Mouse (Mus musculus): ENCODE data around the gene Gm11555. TPM values are rescaled to one million over a fixed set of nuclear protein-coding genes. Genes with fewer than 3 reads are reported as not detected.
"Not testable (repeated sequence)": the region's sequence is repeated elsewhere in the genome, so short reads cannot be mapped to it uniquely, and the experiment has no call there.

Gene Gm11555
- polyA plus RNA-seq (2015; fragmentation: Nextera tagmentation; extraction: Ambion mirVana) = not detected in 2 replicates

GRCm38 (mm10) chr11:99650136-99650535, at the start of gene Gm11555:
Gene Gm11555, minus strand, starts transcription at chr11:99650236.
- Histone ChIP-seq H3K9ac (no peak within 1 kb of the TSS), H3K27ac (no peak within 1 kb of the TSS), H3K4me1 (0 out of 2 replicates have a peak, but pooled peaks cover 3% of the 10 kb centered on the region), H3K4me2 (no peak within 1 kb of the TSS), H3K9me3 (no peaks in the 10 kb centered on the region), H3K36me3 (no peaks in the 10 kb centered on the region), H3K4me3 (no peak within 1 kb of the TSS), H3K27me3 (no peaks in the 10 kb centered on the region)
- ATAC-seq (ENCODE audit: insufficient number of reproducible peaks, insufficient read depth, low FRiP score, low TSS enrichment, low read depth) = no peak
- 78% methylated on average over 2 of the region's 2 CpGs for WGBS

- no peaks in the 10 kb centered on the region for H3K4me1 ChIP-seq
- H3K36me3 ChIP-seq = no peaks in the 10 kb centered on the region
- H3K9ac ChIP-seq = no peak within 1 kb of the TSS
- H3K4me2 ChIP-seq = no peak within 1 kb of the TSS
- WGBS = 81% methylated on average over 1 of the region's 1 CpGs
- no peaks in the 10 kb centered on the region for H3K27me3 ChIP-seq
- H3K4me3 ChIP-seq = no peak within 1 kb of the TSS
- H3K9me3 ChIP-seq = no peaks in the 10 kb centered on the region
- no peak within 1 kb of the TSS for H3K27ac ChIP-seq
- ATAC-seq (ENCODE audit: insufficient number of reproducible peaks, insufficient read depth, low FRiP score, low TSS enrichment, low read depth) = no peak
These were observed 40.4 kb upstream of the Gm11555 start, which contains the start of gene Gm14190 for GRCm38 (mm10) chr11:99690463-99690862. Gene Gm14190, minus strand, starts transcription at chr11:99690740.

- not testable (repeated sequence) for H3K27me3 ChIP-seq; ATAC-seq (ENCODE audit: insufficient number of reproducible peaks, insufficient read depth, low FRiP score, low TSS enrichment, low read depth); H3K9ac ChIP-seq; H3K27ac ChIP-seq; H3K9me3 ChIP-seq; H3K4me1 ChIP-seq; H3K36me3 ChIP-seq; H3K4me2 ChIP-seq; H3K4me3 ChIP-seq
- WGBS = 64% methylated on average over 1 of the region's 1 CpGs
These were observed 35.2 kb upstream of the Gm11555 start for GRCm38 (mm10) chr11:99685235-99685634.

- Histone ChIP-seq H3K9me3 (no peaks in the 10 kb centered on the region), H3K4me1 (no peaks in the 10 kb centered on the region), H3K36me3 (no peaks in the 10 kb centered on the region), H3K27me3 (no peaks in the 10 kb centered on the region), H3K4me3 (no peak overlapping the region), H3K9ac (no peak overlapping the region), H3K27ac (no peak overlapping the region), H3K4me2 (no peak overlapping the region)
- no peak for ATAC-seq (ENCODE audit: insufficient number of reproducible peaks, insufficient read depth, low FRiP score, low TSS enrichment, low read depth)
- 85% methylated on average over 2 of the region's 2 CpGs for WGBS
These were observed 33.4 kb upstream of the Gm11555 start for GRCm38 (mm10) chr11:99683481-99683880.

GRCm38 (mm10) chr11:99665860-99666259, 15.8 kb upstream of the Gm11555 start, which contains the start of gene Krtap4-6:
Gene Krtap4-6, minus strand, starts transcription at chr11:99665960.
- Histone ChIP-seq H3K4me3 (no peak within 1 kb of the TSS), H3K4me2 (no peak within 1 kb of the TSS), H3K4me1 (no peaks in the 10 kb centered on the region), H3K9ac (no peak within 1 kb of the TSS), H3K27ac (no peak within 1 kb of the TSS), H3K36me3 (no peaks in the 10 kb centered on the region), H3K9me3 (no peaks in the 10 kb centered on the region), H3K27me3 (no peaks in the 10 kb centered on the region)
- no peak for ATAC-seq (ENCODE audit: insufficient number of reproducible peaks, insufficient read depth, low FRiP score, low TSS enrichment, low read depth)

GRCm38 (mm10) chr11:99662802-99663201, 12.8 kb upstream of the Gm11555 start:
- H3K4me2 ChIP-seq = no peak overlapping the region
- 85% methylated on average over 10 of the region's 10 CpGs for WGBS

GRCm38 (mm10) chr11:99659256-99659655, 9.2 kb upstream of the Gm11555 start:
- no peak for ATAC-seq (ENCODE audit: insufficient number of reproducible peaks, insufficient read depth, low FRiP score, low TSS enrichment, low read depth)
- Histone ChIP-seq H3K27ac (no peak overlapping the region), H3K9me3 (no peaks in the 10 kb centered on the region), H3K4me3 (no peak overlapping the region), H3K27me3 (no peaks in the 10 kb centered on the region), H3K36me3 (no peaks in the 10 kb centered on the region), H3K4me2 (no peak overlapping the region), H3K9ac (no peak overlapping the region), H3K4me1 (no peaks in the 10 kb centered on the region)
- WGBS = 59% methylated on average over 4 of the region's 4 CpGs

More at GRCm38 (mm10) chr11:99662802-99663201, 12.8 kb upstream of the Gm11555 start:
- H3K9ac ChIP-seq = no peak overlapping the region
- H3K27me3 ChIP-seq = no peaks in the 10 kb centered on the region
- no peak overlapping the region for H3K27ac ChIP-seq
- H3K4me3 ChIP-seq = no peak overlapping the region
- ATAC-seq (ENCODE audit: insufficient number of reproducible peaks, insufficient read depth, low FRiP score, low TSS enrichment, low read depth) = no peak
- no peaks in the 10 kb centered on the region for H3K9me3 ChIP-seq
- no peaks in the 10 kb centered on the region for H3K4me1 ChIP-seq
- H3K36me3 ChIP-seq = no peaks in the 10 kb centered on the region

- not testable (repeated sequence) for ATAC-seq (ENCODE audit: insufficient number of reproducible peaks, insufficient read depth, low FRiP score, low TSS enrichment, low read depth); H3K4me2 ChIP-seq; H3K36me3 ChIP-seq; H3K27ac ChIP-seq; H3K4me1 ChIP-seq; H3K4me3 ChIP-seq; H3K9me3 ChIP-seq; H3K9ac ChIP-seq; H3K27me3 ChIP-seq
- 59% methylated on average over 10 of the region's 10 CpGs for WGBS
These were observed 8.5 kb upstream of the Gm11555 start, which contains the start of gene Gm11563 for GRCm38 (mm10) chr11:99658467-99659010. Gene Gm11563, minus strand, starts transcription at chr11:99658960.

- H3K27ac ChIP-seq = no peak overlapping the region
- no peak overlapping the region for H3K4me3 ChIP-seq
- no peaks in the 10 kb centered on the region for H3K27me3 ChIP-seq
- no peak overlapping the region for H3K9ac ChIP-seq
- no peaks in the 10 kb centered on the region for H3K36me3 ChIP-seq
- 45% methylated on average over 5 of the region's 5 CpGs for WGBS
- H3K4me1 ChIP-seq = no peaks in the 10 kb centered on the region
- ATAC-seq (ENCODE audit: insufficient number of reproducible peaks, insufficient read depth, low FRiP score, low TSS enrichment, low read depth) = no peak
- H3K9me3 ChIP-seq = no peaks in the 10 kb centered on the region
- no peak overlapping the region for H3K4me2 ChIP-seq
These were observed 7.0 kb upstream of the Gm11555 start for GRCm38 (mm10) chr11:99657051-99657450.

- no peaks in the 10 kb centered on the region for H3K36me3 ChIP-seq
- no peak overlapping the region for H3K9ac ChIP-seq
- H3K4me2 ChIP-seq = no peak overlapping the region
- no peak for ATAC-seq (ENCODE audit: insufficient number of reproducible peaks, insufficient read depth, low FRiP score, low TSS enrichment, low read depth)
- H3K9me3 ChIP-seq = no peaks in the 10 kb centered on the region
- 71% methylated on average over 15 of the region's 15 CpGs for WGBS
- H3K4me3 ChIP-seq = no peak overlapping the region
- H3K27me3 ChIP-seq = no peaks in the 10 kb centered on the region
- H3K4me1 ChIP-seq = 0 out of 2 replicates have a peak, but pooled peaks cover 3% of the 10 kb centered on the region
- no peak overlapping the region for H3K27ac ChIP-seq
These were observed 3.6 kb downstream of the Gm11555 start for GRCm38 (mm10) chr11:99646444-99646843.

GRCm38 (mm10) chr11:99644351-99644750, 5.7 kb downstream of the Gm11555 start:
- no peak overlapping the region for H3K9ac ChIP-seq
- H3K4me2 ChIP-seq = no peak overlapping the region
- H3K36me3 ChIP-seq = no peaks in the 10 kb centered on the region
- H3K4me1 ChIP-seq = peaks cover 7% of the 10 kb centered on the region; the same call in 1 of the 2 replicates
- H3K4me3 ChIP-seq = no peak overlapping the region
- H3K27me3 ChIP-seq = no peaks in the 10 kb centered on the region
- H3K27ac ChIP-seq = no peak overlapping the region
- 53% methylated on average over 3 of the region's 3 CpGs for WGBS
- no peaks in the 10 kb centered on the region for H3K9me3 ChIP-seq
- no peak for ATAC-seq (ENCODE audit: insufficient number of reproducible peaks, insufficient read depth, low FRiP score, low TSS enrichment, low read depth)

- not testable (repeated sequence) for H3K36me3 ChIP-seq; H3K4me1 ChIP-seq; H3K9ac ChIP-seq; H3K4me2 ChIP-seq; H3K4me3 ChIP-seq; H3K27me3 ChIP-seq; H3K27ac ChIP-seq; H3K9me3 ChIP-seq; ATAC-seq (ENCODE audit: insufficient number of reproducible peaks, insufficient read depth, low FRiP score, low TSS enrichment, low read depth)
- WGBS = 83% methylated on average over 9 of the region's 9 CpGs
These were observed 6.3 kb downstream of the Gm11555 start, which contains the start of gene Krtap4-7 for GRCm38 (mm10) chr11:99643635-99644139. Gene Krtap4-7, minus strand, starts transcription at chr11:99644089.
